Mouse (Mus musculus): ENCODE results near the gene Chrna3.

Chrna3 gene

DNA sequence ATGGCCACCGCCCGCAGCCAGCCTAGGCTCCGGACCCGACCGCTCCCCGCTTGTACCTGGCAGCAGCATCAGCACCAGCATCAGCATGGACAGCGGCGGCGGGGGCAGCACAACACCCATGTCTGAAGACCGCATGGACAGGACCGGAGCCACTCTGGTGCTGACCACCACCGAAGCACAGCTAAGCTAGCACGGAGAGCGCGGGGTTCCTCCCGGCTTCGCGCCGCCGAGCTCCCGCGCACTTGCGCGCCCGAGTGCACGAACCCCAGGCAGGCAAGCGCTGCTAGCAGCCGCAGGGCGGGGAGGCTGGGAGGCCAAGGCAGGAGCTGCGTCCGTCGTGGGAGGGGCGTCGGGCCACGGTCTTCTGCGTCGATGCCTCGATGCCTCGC is at the start of gene Chrna3:
Gene Chrna3, minus strand, starts transcription at position 288 of the 389 bp plus-strand sequence.
- H3K27me3 ChIP-seq (ENCODE audit: insufficient read depth, low read length): peaks cover 74% of the 10 kb centered on the region
- H3K4me1 ChIP-seq (replicated peaks; ENCODE audit: low read depth, low read length): peaks cover 19% of the 10 kb centered on the region
- TF ChIP-seq POU5F1 (IDR thresholded peaks at IDR 0.05; ENCODE audit: borderline replicate concordance, low read length): no peak
- TF ChIP-seq CTCF (conservative IDR thresholded peaks at IDR 0.05; ENCODE audit: low read length): no peak
- no peak for TF ChIP-seq NANOG (IDR thresholded peaks at IDR 0.05; ENCODE audit: borderline replicate concordance, low read length)
- peak within 1 kb of the TSS; percentile 72 for H3K4me3 ChIP-seq (replicated peaks; ENCODE audit: low read length)
- H3K9me3 ChIP-seq (ENCODE audit: low read length): no peaks in the 10 kb centered on the region
- H3K36me3 ChIP-seq (ENCODE audit: insufficient read depth, low read length): no peaks in the 10 kb centered on the region

DNA sequence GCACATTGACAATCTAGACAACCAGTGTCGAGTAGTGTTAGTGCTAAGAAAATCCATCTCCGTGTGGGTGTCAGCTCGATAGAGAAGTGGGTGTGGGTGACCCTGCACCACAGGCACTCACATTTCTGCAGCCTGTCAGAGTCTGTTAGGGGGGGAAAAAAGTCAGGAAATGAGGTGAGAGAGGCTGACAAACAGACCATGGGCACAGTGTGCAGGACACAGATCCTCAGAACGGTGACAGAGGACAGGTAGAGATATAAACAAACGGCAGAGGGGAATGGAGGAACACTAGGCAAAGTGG is 41.6 kb upstream of the Chrna3 start:
- TF ChIP-seq NANOG (IDR thresholded peaks at IDR 0.05; ENCODE audit: borderline replicate concordance, low read length) (no peak), POU5F1 (IDR thresholded peaks at IDR 0.05; ENCODE audit: borderline replicate concordance, low read length) (no peak), CTCF (conservative IDR thresholded peaks at IDR 0.05; ENCODE audit: low read length) (no peak)
- Histone ChIP-seq H3K4me1 (replicated peaks; ENCODE audit: low read depth, low read length) (peaks cover 4% of the 10 kb centered on the region), H3K36me3 (ENCODE audit: insufficient read depth, low read length) (no peaks in the 10 kb centered on the region), H3K27me3 (ENCODE audit: insufficient read depth, low read length) (no peaks in the 10 kb centered on the region), H3K9me3 (ENCODE audit: low read length) (peaks cover 19% of the 10 kb centered on the region), H3K4me3 (replicated peaks; ENCODE audit: low read length) (no peak overlapping the region)

GRCm38 (mm10) chr9:55067260-55067964 is 41.0 kb upstream of the Chrna3 start:
- Histone ChIP-seq H3K9me3 (ENCODE audit: low read length) (peaks cover 19% of the 10 kb centered on the region), H3K36me3 (ENCODE audit: insufficient read depth, low read length) (no peaks in the 10 kb centered on the region), H3K27me3 (ENCODE audit: insufficient read depth, low read length) (no peaks in the 10 kb centered on the region), H3K4me3 (replicated peaks; ENCODE audit: low read length) (no peak overlapping the region), H3K4me1 (replicated peaks; ENCODE audit: low read depth, low read length) (peaks cover 4% of the 10 kb centered on the region)
- TF ChIP-seq NANOG (IDR thresholded peaks at IDR 0.05; ENCODE audit: borderline replicate concordance, low read length): no peak
- TF ChIP-seq CTCF (conservative IDR thresholded peaks at IDR 0.05; ENCODE audit: low read length): no peak
- no peak for TF ChIP-seq POU5F1 (IDR thresholded peaks at IDR 0.05; ENCODE audit: borderline replicate concordance, low read length)

- H3K36me3 ChIP-seq (ENCODE audit: insufficient read depth, low read length): no peaks in the 10 kb centered on the region
- H3K27me3 ChIP-seq (ENCODE audit: insufficient read depth, low read length): no peaks in the 10 kb centered on the region
- peaks cover 15% of the 10 kb centered on the region for H3K9me3 ChIP-seq (ENCODE audit: low read length)
- no peak overlapping the region for H3K4me3 ChIP-seq (replicated peaks; ENCODE audit: low read length)
- peaks cover 4% of the 10 kb centered on the region for H3K4me1 ChIP-seq (replicated peaks; ENCODE audit: low read depth, low read length)
- TF ChIP-seq CTCF (conservative IDR thresholded peaks at IDR 0.05; ENCODE audit: low read length) (no peak), NANOG (IDR thresholded peaks at IDR 0.05; ENCODE audit: borderline replicate concordance, low read length) (no peak), POU5F1 (IDR thresholded peaks at IDR 0.05; ENCODE audit: borderline replicate concordance, low read length) (no peak)
Observed at GRCm38 (mm10) chr9:55065241-55065640, 38.9 kb upstream of the Chrna3 start.

GRCm38 (mm10) chr9:55058067-55058466 is 31.7 kb upstream of the Chrna3 start:
- Histone ChIP-seq H3K4me3 (replicated peaks; ENCODE audit: low read length) (no peak overlapping the region), H3K27me3 (ENCODE audit: insufficient read depth, low read length) (peaks cover 12% of the 10 kb centered on the region; the same call in 1 of the 2 replicates), H3K36me3 (ENCODE audit: insufficient read depth, low read length) (no peaks in the 10 kb centered on the region), H3K9me3 (ENCODE audit: low read length) (no peaks in the 10 kb centered on the region), H3K4me1 (replicated peaks; ENCODE audit: low read depth, low read length) (no peaks in the 10 kb centered on the region)
- TF ChIP-seq NANOG (IDR thresholded peaks at IDR 0.05; ENCODE audit: borderline replicate concordance, low read length): no peak

DNA sequence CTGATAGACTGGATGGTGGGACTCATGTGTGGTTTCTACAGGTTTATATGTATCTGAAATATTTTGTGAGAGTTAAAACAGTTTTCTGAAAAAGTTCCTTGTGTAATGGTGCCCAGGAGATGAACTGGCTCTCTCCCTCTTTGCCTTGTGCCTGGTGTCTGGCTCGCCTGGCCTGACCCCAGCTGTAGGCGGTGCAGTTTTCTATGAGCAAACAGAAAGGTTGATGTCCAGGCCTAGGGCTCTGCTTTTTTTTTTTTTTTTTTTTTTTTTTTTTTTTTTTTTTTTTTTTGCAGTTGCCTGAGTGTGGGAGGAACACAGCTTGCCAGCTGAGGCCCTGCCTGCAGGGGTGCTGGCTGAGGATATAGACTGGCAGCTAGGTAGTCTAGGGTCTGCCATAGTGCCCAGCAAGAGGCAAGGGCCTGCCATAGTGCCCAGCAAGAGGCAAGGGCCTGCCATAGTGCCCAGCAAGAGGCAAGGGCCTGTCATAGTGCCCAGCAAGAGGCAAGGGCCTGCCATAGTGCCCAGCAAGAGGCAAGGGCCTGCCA is 29.1 kb upstream of the Chrna3 start:
- Histone ChIP-seq H3K36me3 (ENCODE audit: insufficient read depth, low read length) (no peaks in the 10 kb centered on the region), H3K4me3 (replicated peaks; ENCODE audit: low read length) (no peak overlapping the region), H3K9me3 (ENCODE audit: low read length) (no peaks in the 10 kb centered on the region), H3K27me3 (ENCODE audit: insufficient read depth, low read length) (peaks cover 12% of the 10 kb centered on the region; the same call in 1 of the 2 replicates), H3K4me1 (replicated peaks; ENCODE audit: low read depth, low read length) (no peaks in the 10 kb centered on the region)
- TF ChIP-seq NANOG (IDR thresholded peaks at IDR 0.05; ENCODE audit: borderline replicate concordance, low read length) (no peak), CTCF (conservative IDR thresholded peaks at IDR 0.05; ENCODE audit: low read length) (no peak), POU5F1 (IDR thresholded peaks at IDR 0.05; ENCODE audit: borderline replicate concordance, low read length) (no peak)

DNA sequence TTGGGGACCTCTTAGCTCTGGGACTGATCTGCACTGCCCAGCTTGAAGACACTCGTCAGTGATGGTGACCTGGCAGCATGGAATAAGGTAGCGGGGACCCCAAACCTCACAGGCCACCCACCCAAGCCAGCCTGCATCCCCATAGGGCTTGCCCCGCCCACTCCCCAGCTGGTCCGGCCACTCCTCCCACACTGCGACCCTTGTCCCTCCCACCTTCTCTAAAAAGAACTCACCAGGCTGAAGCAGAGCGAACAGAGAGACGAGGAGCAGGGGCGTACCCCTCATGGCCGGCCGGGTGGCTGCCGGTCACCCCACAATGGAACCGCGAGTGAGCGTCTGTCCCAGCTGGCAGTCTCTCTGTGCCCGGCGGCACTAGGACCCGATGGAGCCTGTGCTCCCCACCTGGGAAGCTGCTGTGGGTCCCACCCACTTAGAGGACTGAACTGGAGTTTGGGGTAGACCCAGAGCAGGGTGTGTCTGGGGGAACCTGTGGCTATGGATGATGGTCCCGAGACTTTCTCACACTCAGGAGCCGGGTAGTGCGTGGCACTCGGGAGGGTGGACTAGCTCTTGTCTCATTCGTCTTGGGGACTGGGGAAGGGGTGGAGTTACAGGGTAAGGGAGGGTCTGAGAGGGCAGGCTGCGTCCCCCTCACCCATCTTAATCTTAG is 22.0 kb upstream of the Chrna3 start, which contains the start of gene Chrnb4:
Gene Chrnb4, minus strand, starts transcription at position 569 of the 670 bp plus-strand sequence.
- Histone ChIP-seq H3K4me1 (replicated peaks; ENCODE audit: low read depth, low read length) (peaks cover 35% of the 10 kb centered on the region), H3K9me3 (ENCODE audit: low read length) (no peaks in the 10 kb centered on the region), H3K27me3 (ENCODE audit: insufficient read depth, low read length) (peaks cover 24% of the 10 kb centered on the region), H3K4me3 (replicated peaks; ENCODE audit: low read length) (peak within 1 kb of the TSS; percentile 81), H3K36me3 (ENCODE audit: insufficient read depth, low read length) (no peaks in the 10 kb centered on the region)
- TF ChIP-seq NANOG (IDR thresholded peaks at IDR 0.05; ENCODE audit: borderline replicate concordance, low read length): no peak
- TF ChIP-seq POU5F1 (IDR thresholded peaks at IDR 0.05; ENCODE audit: borderline replicate concordance, low read length): no peak
- no peak for TF ChIP-seq CTCF (conservative IDR thresholded peaks at IDR 0.05; ENCODE audit: low read length)

GRCm38 (mm10) chr9:55046764-55047163 is 20.4 kb upstream of the Chrna3 start:
- TF ChIP-seq CTCF (conservative IDR thresholded peaks at IDR 0.05; ENCODE audit: low read length) (peak; percentile 28; the same call in 1 of the 2 replicates), POU5F1 (IDR thresholded peaks at IDR 0.05; ENCODE audit: borderline replicate concordance, low read length) (no peak)
- Histone ChIP-seq H3K36me3 (ENCODE audit: insufficient read depth, low read length) (no peaks in the 10 kb centered on the region), H3K4me3 (replicated peaks; ENCODE audit: low read length) (no peak overlapping the region), H3K27me3 (ENCODE audit: insufficient read depth, low read length) (peaks cover 32% of the 10 kb centered on the region), H3K4me1 (replicated peaks; ENCODE audit: low read depth, low read length) (peaks cover 35% of the 10 kb centered on the region), H3K9me3 (ENCODE audit: low read length) (no peaks in the 10 kb centered on the region)
